19 mouse cellular contexts compared by ENCODE assay signal in genomic region chr2:8809609-8810008, GRCm38 (mm10).
DNase-seq lines count a peak whose midpoint lies in the region; ATAC-seq lines count a peak whose summit lies in the region.
"Had no signal": no experiment of that assay in that cellular context is flagged by ENCODE, and none has a peak within 500 bp of the region (broad histone marks: within the 10 kb centered on the region; RNA-seq: fewer than 3 reads in every experiment).

No protein-coding gene starts in this region.

- no peak overlapping the region for H3K4me3 ChIP-seq in midbrain, embryonic 13.5 days (replicated peaks)
- H3K4me3 ChIP-seq in midbrain, embryonic 16.5 days (ENCODE audit: low read depth, low read length), result no peak overlapping the region

- no peak overlapping the region for H3K4me2 ChIP-seq in midbrain, embryonic 13.5 days (replicated peaks)
- H3K4me2 ChIP-seq in midbrain, embryonic 16.5 days (ENCODE audit: low read length), result no peak overlapping the region

- no peaks in the 10 kb centered on the region for H3K36me3 ChIP-seq in midbrain, embryonic 13.5 days
- no peaks in the 10 kb centered on the region for H3K36me3 ChIP-seq in midbrain, embryonic 16.5 days (ENCODE audit: control insufficient read depth, insufficient read depth, low read length)
- H3K36me3 ChIP-seq: G1E had no signal

- no peak overlapping the region for H3K27ac ChIP-seq in midbrain, embryonic 13.5 days
- H3K27ac ChIP-seq in midbrain, embryonic 16.5 days (ENCODE audit: low read length), result no peak overlapping the region

- intact Hi-C loops in heart, postnatal 36 days (cut with DNase I), result no loop called here

- H3K9ac ChIP-seq in midbrain, embryonic 13.5 days (replicated peaks), result no peak overlapping the region
- H3K9ac ChIP-seq in midbrain, embryonic 16.5 days (ENCODE audit: low read depth, low read length), result no peak overlapping the region

- DNase-seq in heart, adult 11 months, result peak; percentile 68
- no peak for DNase-seq in heart, postnatal 36 days
- DNase-seq: adrenal gland, adult 2 months; adrenal gland, adult 8-10 months; adrenal gland, postnatal 10 days; adrenal gland, postnatal 14 days; adrenal gland, postnatal 25 days; adrenal gland, postnatal 36 days; B cell, adult 2 months; cerebellum, adult 11 months; cerebellum, adult 11-12 months; cerebellum, adult 18-20 months had no signal

- 0 out of 2 replicates have a peak, but pooled peaks have one; percentile 50 for ATAC-seq in midbrain, embryonic 13.5 days
- no peak for ATAC-seq in midbrain, embryonic 16.5 days
- ATAC-seq: activated CD4-positive, CD25-positive, alpha-beta regulatory T cell, adult 4 months; CD4-positive, CD25-positive, alpha-beta regulatory T cell, adult 4 months; Patski had no signal

- H3K9me3 ChIP-seq in midbrain, embryonic 13.5 days, result no peaks in the 10 kb centered on the region
- no peaks in the 10 kb centered on the region for H3K9me3 ChIP-seq in midbrain, embryonic 16.5 days (replicated peaks; ENCODE audit: control insufficient read depth, low read length, poor library complexity, severe bottlenecking)
- H3K9me3 ChIP-seq: G1E had no signal

- H3K27me3 ChIP-seq in midbrain, embryonic 13.5 days, result no peaks in the 10 kb centered on the region
- H3K27me3 ChIP-seq in midbrain, embryonic 16.5 days (ENCODE audit: control insufficient read depth, insufficient read depth, low read depth, low read length), result no peaks in the 10 kb centered on the region
- H3K27me3 ChIP-seq: CH12.LX had no signal

- no peaks in the 10 kb centered on the region for H3K4me1 ChIP-seq in midbrain, embryonic 13.5 days (replicated peaks)
- H3K4me1 ChIP-seq in midbrain, embryonic 16.5 days (ENCODE audit: control insufficient read depth, insufficient read depth, low read length), result no peaks in the 10 kb centered on the region

- 91% methylated on average over 4 of the region's 4 CpGs for WGBS in midbrain, embryonic 13.5 days
- WGBS in midbrain, embryonic 16.5 days, result 84% methylated on average over 4 of the region's 4 CpGs
